Mouse (Mus musculus): Measurements from ENCODE around the gene Camta1.
A peak's percentile ranks its signal among the peaks of the same experiment; 100 is the strongest.

GRCm38 (mm10) chr4:151302195-151303126 lies 559.2 kb downstream of the Camta1 start:
- no peak for TF ChIP-seq POLR2A (IDR thresholded peaks at IDR 0.05; ENCODE audit: extremely low read depth, insufficient read depth, low read length)
- peak; percentile 65 for TF ChIP-seq CTCF (IDR thresholded peaks at IDR 0.05; ENCODE audit: low read depth, low read length)

Measured in liver, adult 2 months (tissue).